Mouse (Mus musculus) cortical plate, adult 2 months (tissue): ENCODE data around the gene Vipr2.

Experiments
- CTCF ChIP-seq: fragments of 200-500 bp; IDR thresholded peaks from 2 replicates; pipeline ENCODE4 v1.5.1; 2011; ENCODE audit warnings: mild to moderate bottlenecking, control low read depth, low read length; ENCODE audit not compliant: insufficient read depth; ENCODE audit errors: extremely low read depth
- POLR2A ChIP-seq: fragments of 200-500 bp; IDR thresholded peaks from 2 replicates; pipeline ENCODE4 v1.6.1; 2011; ENCODE audit warnings: mild to moderate bottlenecking, low read length, control low read depth; ENCODE audit not compliant: insufficient read depth; ENCODE audit errors: extremely low read depth

DNA sequence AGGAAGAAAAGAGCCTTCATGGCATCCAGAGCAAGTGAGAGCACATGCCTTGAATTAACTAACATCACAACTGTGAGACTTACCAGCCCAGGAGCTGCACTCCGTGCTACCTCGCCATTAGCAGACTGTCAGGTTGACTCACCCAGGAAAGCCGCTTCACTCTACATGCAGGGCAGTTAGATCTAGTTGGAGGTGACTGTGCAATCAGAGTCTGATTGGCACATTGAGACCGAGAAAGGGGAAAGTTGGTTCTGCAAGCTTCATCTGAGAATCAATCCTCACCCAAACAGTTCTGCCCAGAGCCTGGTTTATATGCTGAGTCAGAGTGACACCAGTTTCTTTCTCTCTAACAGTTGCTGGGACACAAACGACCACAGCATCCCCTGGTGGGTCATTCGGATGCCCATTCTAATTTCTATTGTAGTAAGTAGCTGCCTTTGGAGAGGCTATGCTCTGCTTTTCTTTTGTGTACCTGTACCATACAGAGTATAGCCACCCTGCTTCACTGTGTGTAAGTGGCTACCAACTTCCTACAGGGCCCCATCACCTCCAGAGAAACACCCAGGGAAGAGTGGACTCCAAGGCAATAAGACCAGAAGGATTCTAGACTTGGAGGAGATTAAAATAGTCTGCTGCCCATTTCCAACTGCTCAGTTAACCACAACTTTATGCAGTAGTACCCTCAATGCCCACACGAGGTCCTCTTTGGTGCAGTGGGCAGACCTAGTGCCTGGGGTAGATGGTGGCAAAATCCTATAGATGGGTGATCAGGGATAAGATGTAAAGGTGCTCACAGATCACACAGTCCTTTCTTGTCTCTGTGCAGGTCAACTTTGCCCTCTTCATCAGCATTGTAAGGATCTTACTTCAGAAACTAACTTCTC is 61.0 kb downstream of the Vipr2 start:
- TF ChIP-seq CTCF (peak; percentile 14; the same call in 1 of the 2 replicates), POLR2A (no peak)
